Mouse (Mus musculus): ENCODE data around the gene Pogk. TPM values are rescaled to one million over a fixed set of nuclear protein-coding genes. Genes with fewer than 3 reads are reported as not detected.

Pogk gene
- 10 to 100 TPM; 13.8 to 14.1 TPM for total RNA-seq (2021)
- long read RNA-seq, experiment 1, result 0 reads
- long read RNA-seq, experiment 2, result 0 reads

- peak; percentile 79 to 82 for DNase-seq
Measured at GRCm38 (mm10) chr1:166409701-166410220, at the start of gene Pogk. TSS of gene Pogk (minus strand) at chr1:166409863.

GRCm38 (mm10) chr1:166441992-166442391 is 32.3 kb upstream of the Pogk start:
- no peak for DNase-seq

GRCm38 (mm10) chr1:166439426-166439825 is 29.8 kb upstream of the Pogk start:
- DNase-seq, result no peak

GRCm38 (mm10) chr1:166429809-166430431 is 20.3 kb upstream of the Pogk start:
- DNase-seq, result peak; percentile 35 to 58

GRCm38 (mm10) chr1:166429053-166429452 is 19.4 kb upstream of the Pogk start:
- peak; percentile 9 to 35 for DNase-seq

GRCm38 (mm10) chr1:166412266-166412665 is 2.6 kb upstream of the Pogk start:
- no peak for DNase-seq

- DNase-seq, result no peak
Measured at GRCm38 (mm10) chr1:166411541-166411940, 1.9 kb upstream of the Pogk start.

- peak; percentile 39 to 51 for DNase-seq
Measured at GRCm38 (mm10) chr1:166409177-166409700, 424 bp downstream of the Pogk start.

- no peak for DNase-seq
Measured at GRCm38 (mm10) chr1:166403846-166404245, 5.8 kb downstream of the Pogk start.

- peak; percentile 36 to 40 for DNase-seq
Measured at GRCm38 (mm10) chr1:166402003-166402402, 7.7 kb downstream of the Pogk start.

GRCm38 (mm10) chr1:166401455-166401854 is 8.2 kb downstream of the Pogk start:
- DNase-seq, result no peak

GRCm38 (mm10) chr1:166396381-166396780 is 13.3 kb downstream of the Pogk start:
- DNase-seq, result no peak

GRCm38 (mm10) chr1:166395661-166396060 is 14.0 kb downstream of the Pogk start:
- no peak for DNase-seq

GRCm38 (mm10) chr1:166394770-166395169 is 14.9 kb downstream of the Pogk start:
- DNase-seq, result no peak

- no peak for DNase-seq
Measured at GRCm38 (mm10) chr1:166391671-166392070, 18.0 kb downstream of the Pogk start.

- no peak for DNase-seq
Measured at GRCm38 (mm10) chr1:166389406-166390125, 20.1 kb downstream of the Pogk start.

GRCm38 (mm10) chr1:166388511-166388910 is 21.2 kb downstream of the Pogk start:
- no peak for DNase-seq

GRCm38 (mm10) chr1:166385431-166385830 is 24.2 kb downstream of the Pogk start:
- no peak for DNase-seq

GRCm38 (mm10) chr1:166384614-166385013 is 25.0 kb downstream of the Pogk start:
- no peak for DNase-seq

- DNase-seq, result no peak
Measured at GRCm38 (mm10) chr1:166382626-166383025, 27.0 kb downstream of the Pogk start.

GRCm38 (mm10) chr1:166381821-166382220 is 27.8 kb downstream of the Pogk start:
- DNase-seq, result no peak

- no peak for DNase-seq
Measured at GRCm38 (mm10) chr1:166381336-166381735, 28.3 kb downstream of the Pogk start.

GRCm38 (mm10) chr1:166379630-166380231 is 29.9 kb downstream of the Pogk start:
- peak; percentile 75 to 81 for DNase-seq

Measured in heart, adult 18-20 months (tissue).